Mouse (Mus musculus) urinary bladder, postnatal 25 days (tissue): ENCODE results near the gene Gm8104.
"Not testable (repeated sequence)": the region's sequence is repeated elsewhere in the genome, so short reads cannot be mapped to it uniquely, and the experiment has no call there.

Experiments used
- DNase-seq: peaks from one replicate; pipeline ENCODE4 v3.0.0; 2022; ENCODE audit warnings: low spot score

Gene Gm8104

DNA sequence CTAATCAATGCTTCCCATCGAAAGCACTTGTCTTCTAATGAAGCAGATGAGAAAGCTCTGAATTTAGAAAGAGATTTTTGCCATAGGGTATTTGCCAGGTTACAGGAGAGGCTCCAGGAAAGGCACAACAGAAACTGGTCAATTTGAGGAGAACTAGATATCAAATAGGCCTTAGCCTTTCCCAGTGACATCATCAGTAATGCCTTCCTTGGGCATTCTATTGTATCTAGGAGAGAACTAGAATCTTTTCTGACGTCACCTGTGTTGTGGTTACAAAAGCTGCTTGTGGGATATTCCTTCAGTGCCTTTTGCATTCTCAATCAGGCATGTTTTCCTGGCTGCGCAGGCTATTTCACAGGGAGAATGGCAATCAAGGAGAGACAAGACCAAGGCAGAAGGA, at the start of gene Gm8104:
Gene Gm8104 (plus strand): TSS at position 301 of the 400 bp plus-strand sequence.
- not testable (repeated sequence) for DNase-seq

- not testable (repeated sequence) for DNase-seq
Observed at GRCm38 (mm10) chr14:43058063-43058462, 42.3 kb upstream of the Gm8104 start.

DNA sequence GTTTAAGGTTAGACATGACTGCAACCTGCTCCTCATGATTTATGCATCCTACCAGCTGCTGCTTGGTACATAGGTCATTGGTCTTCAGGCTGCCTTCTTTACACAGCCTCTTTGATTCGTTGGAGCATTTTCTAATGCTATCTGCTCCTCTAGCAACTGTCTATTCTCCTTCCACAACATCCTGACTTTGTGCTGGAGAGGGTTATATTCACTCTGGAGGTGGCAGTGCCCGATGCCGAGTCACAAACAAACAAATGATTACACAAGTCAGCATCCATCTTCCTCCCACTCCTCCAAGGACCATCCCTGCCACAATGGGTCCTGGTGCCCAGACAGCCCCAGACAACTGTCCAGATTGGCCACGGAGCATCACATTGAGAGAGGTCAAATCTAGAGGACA, 40.2 kb upstream of the Gm8104 start:
- not testable (repeated sequence) for DNase-seq

- not testable (repeated sequence) for DNase-seq
Observed at GRCm38 (mm10) chr14:43076543-43076942, 23.9 kb upstream of the Gm8104 start, which contains the start of gene Gm8094. Gene Gm8094 (minus strand): TSS chr14:43076643.

GRCm38 (mm10) chr14:43084936-43085730, 15.3 kb upstream of the Gm8104 start:
- DNase-seq = not testable (repeated sequence)

DNA sequence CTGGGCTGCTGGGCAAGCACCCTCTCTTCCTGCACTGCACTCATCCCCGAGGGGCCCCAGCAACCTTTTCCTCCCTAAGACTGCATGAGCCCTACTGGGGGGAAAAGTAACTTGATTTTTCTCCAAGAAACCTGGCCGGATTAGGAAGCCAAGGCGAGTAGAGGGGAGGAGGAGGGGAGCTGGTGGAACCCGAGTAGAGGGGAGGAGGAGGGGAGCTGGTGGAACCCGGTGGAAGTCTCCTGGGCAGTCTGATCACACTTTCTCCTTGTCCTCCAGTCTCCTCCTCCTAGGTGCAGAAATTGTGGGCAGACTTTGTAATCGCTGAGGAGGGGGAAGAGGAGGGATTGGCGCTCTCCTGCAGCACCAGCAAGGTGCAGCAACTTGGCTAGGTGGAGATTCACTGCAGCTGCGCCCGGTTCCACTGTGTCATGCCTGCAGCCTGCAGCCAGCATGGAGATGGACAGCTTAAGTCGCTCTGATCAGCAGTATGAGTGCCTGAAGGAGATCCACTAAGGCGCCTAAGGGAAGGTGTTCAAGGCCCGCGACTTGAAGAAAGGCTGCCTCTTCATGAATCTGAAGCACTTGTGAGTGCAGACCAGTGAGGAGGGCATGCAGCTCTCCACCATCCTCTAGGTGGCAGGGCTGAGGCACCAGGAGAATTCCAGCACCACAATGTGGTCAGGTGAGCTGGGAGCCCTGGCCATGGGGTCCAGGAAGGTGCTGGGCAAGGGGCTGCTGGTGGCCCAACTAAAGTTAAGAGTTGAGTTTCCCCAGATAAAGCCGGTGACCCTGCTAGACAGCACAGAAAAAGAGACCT, 11.1 kb upstream of the Gm8104 start:
- not testable (repeated sequence) for DNase-seq

- not testable (repeated sequence) for DNase-seq
Observed at GRCm38 (mm10) chr14:43119673-43120072, 19.3 kb downstream of the Gm8104 start.

GRCm38 (mm10) chr14:43126286-43126685, 25.9 kb downstream of the Gm8104 start:
- not testable (repeated sequence) for DNase-seq
